Mouse (Mus musculus): ENCODE data around the gene Dmrta2.

Gene Dmrta2

GRCm38 (mm10) chr4:109977148-109978067 lies at the start of gene Dmrta2:
TSS of gene Dmrta2 (plus strand) at chr4:109978053.
- DNase-seq (ENCODE audit: low spot score) = no peak

- no peak for DNase-seq (ENCODE audit: low spot score)
Observed at GRCm38 (mm10) chr4:109929058-109929457, 48.8 kb upstream of the Dmrta2 start.

GRCm38 (mm10) chr4:109930445-109930844 lies 47.4 kb upstream of the Dmrta2 start:
- DNase-seq (ENCODE audit: low spot score) = no peak

GRCm38 (mm10) chr4:109930935-109931334 lies 46.9 kb upstream of the Dmrta2 start:
- DNase-seq (ENCODE audit: low spot score) = no peak

GRCm38 (mm10) chr4:109936557-109936956 lies 41.3 kb upstream of the Dmrta2 start:
- DNase-seq (ENCODE audit: low spot score) = no peak

- DNase-seq (ENCODE audit: low spot score) = no peak
Observed at GRCm38 (mm10) chr4:109939291-109939690, 38.6 kb upstream of the Dmrta2 start.

GRCm38 (mm10) chr4:109945554-109945953 lies 32.3 kb upstream of the Dmrta2 start:
- no peak for DNase-seq (ENCODE audit: low spot score)

- DNase-seq (ENCODE audit: low spot score) = no peak
Observed at GRCm38 (mm10) chr4:109949307-109949706, 28.5 kb upstream of the Dmrta2 start.

GRCm38 (mm10) chr4:109953509-109953908 lies 24.3 kb upstream of the Dmrta2 start:
- DNase-seq (ENCODE audit: low spot score) = no peak

GRCm38 (mm10) chr4:109960201-109960935 lies 17.5 kb upstream of the Dmrta2 start:
- no peak for DNase-seq (ENCODE audit: low spot score)

GRCm38 (mm10) chr4:109963570-109964279 lies 14.1 kb upstream of the Dmrta2 start:
- DNase-seq (ENCODE audit: low spot score) = no peak

GRCm38 (mm10) chr4:109969561-109969960 lies 8.3 kb upstream of the Dmrta2 start:
- DNase-seq (ENCODE audit: low spot score) = no peak

- no peak for DNase-seq (ENCODE audit: low spot score)
Observed at GRCm38 (mm10) chr4:109973991-109974654, 3.7 kb upstream of the Dmrta2 start.

- DNase-seq (ENCODE audit: low spot score) = no peak
Observed at GRCm38 (mm10) chr4:109974655-109975380, 3.0 kb upstream of the Dmrta2 start.

- DNase-seq (ENCODE audit: low spot score) = no peak
Observed at GRCm38 (mm10) chr4:109975381-109976240, 2.2 kb upstream of the Dmrta2 start.

GRCm38 (mm10) chr4:109976273-109977147 lies 1.3 kb upstream of the Dmrta2 start:
- no peak for DNase-seq (ENCODE audit: low spot score)

GRCm38 (mm10) chr4:109978068-109978857 lies 410 bp downstream of the Dmrta2 start:
- no peak for DNase-seq (ENCODE audit: low spot score)

GRCm38 (mm10) chr4:109978858-109979340 lies 1.0 kb downstream of the Dmrta2 start:
- DNase-seq (ENCODE audit: low spot score) = no peak

Measured in T-cell, adult 2 months (primary cell).